Mouse (Mus musculus): ENCODE results near the gene Chrnb1. TPM values are rescaled to one million over a fixed set of nuclear protein-coding genes. Genes with fewer than 3 reads are reported as not detected.
A peak's percentile ranks its signal among the peaks of the same experiment; 100 is the strongest.

The Chrnb1 gene
- polyA plus RNA-seq (2014; fragmentation: Nextera tagmentation; extraction: Ambion mirVana) = 12.1 and 14.6 TPM in 2 replicates

- no peak for TF ChIP-seq CTCF (IDR thresholded peaks at IDR 0.05; ENCODE audit: low read depth)
- ATAC-seq (ENCODE audit: insufficient read depth) (peak; percentile 94), DNase-seq (peak; percentile 96)
- Histone ChIP-seq H3K9ac (peak within 1 kb of the TSS; percentile 57), H3K9me3 (ENCODE audit: low read depth, low read length) (no peaks in the 10 kb centered on the region), H3K27me3 (ENCODE audit: insufficient read depth, low read length) (0 out of 2 replicates have a peak, but pooled peaks cover 3% of the 10 kb centered on the region), H3K4me1 (ENCODE audit: insufficient read depth) (peaks cover 13% of the 10 kb centered on the region; the same call in 1 of the 2 replicates), H3K36me3 (ENCODE audit: insufficient read depth) (no peaks in the 10 kb centered on the region), H3K27ac (ENCODE audit: low read depth) (peak within 1 kb of the TSS; percentile 80), H3K4me2 (peak within 1 kb of the TSS; percentile 95), H3K4me3 (ENCODE audit: low read depth, low read length) (peak within 1 kb of the TSS; percentile 49)
- 2% methylated on average over 52 of the region's 52 CpGs for WGBS
Measured at GRCm38 (mm10) chr11:69795168-69795982, at the start of gene Chrnb1. TSS of gene Chrnb1 (minus strand) at chr11:69795943.

DNA sequence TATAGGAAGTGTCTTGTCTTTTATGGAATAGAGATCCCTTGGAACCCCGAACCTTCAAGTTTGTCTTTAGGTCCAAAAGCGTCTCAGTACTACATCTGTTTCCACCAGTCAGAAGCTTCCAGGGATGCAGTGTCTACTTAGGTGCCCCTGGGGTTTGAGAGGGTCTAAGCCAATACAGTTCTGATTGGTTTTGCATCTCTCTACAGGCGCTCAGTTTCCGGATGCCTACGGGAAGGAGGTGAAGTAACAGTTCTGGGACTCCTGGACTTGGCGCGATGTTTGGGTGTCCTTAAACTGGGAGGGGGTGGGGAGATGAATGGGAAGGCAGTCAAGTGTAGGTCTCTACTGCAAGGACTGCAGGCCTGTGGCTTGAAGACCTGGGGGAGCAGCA lies 43.0 kb upstream of the Chrnb1 start:
- peak overlapping the region; percentile 92 for H3K27ac ChIP-seq (ENCODE audit: low read depth)
- DNase-seq = peak; percentile 59
- ATAC-seq (ENCODE audit: insufficient read depth) = peak; percentile 15; the same call in 1 of the 2 replicates

DNA sequence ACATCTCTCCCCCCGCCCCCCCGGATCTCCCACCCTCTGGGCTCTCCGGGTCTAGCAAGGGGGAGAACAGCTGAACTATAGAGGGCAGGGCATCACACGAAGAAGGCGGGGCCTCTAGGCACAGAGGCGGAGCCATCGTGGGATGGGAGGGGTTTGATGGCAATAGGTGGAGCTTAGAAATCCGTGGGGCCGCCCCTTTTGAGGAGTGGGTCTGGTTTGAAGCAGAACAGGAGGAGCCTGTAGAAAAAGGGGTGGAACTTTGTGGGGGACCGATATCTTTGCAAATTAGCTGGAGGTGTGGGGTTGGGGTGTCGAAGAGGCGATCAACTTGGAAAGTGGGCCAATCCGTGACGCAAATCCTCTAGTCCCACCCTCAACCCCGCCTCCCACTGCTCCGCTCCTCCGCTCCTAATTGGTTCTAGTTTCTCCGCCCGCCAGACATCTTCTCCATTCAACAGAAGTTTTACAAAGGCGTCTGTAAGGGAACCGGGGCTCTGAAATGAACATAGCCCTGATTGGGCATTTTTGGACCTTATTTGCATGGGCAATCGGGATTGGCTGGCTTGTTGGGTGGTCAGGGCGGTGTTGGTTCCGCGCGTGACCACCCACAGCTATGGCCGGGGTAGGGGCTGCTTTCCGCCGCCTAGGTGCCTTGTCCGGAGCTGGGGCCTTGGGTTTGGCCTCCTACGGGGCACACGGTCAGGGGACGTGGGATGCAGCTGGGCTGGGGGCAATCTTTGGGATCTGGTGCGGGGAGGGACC lies 42.4 kb upstream of the Chrnb1 start, which contains the start of gene Tmem256:
Gene Tmem256 (plus strand): TSS at position 563 of the 762 bp plus-strand sequence.
- DNase-seq (peak; percentile 98), ATAC-seq (ENCODE audit: insufficient read depth) (peak; percentile 91)
- Histone ChIP-seq H3K27me3 (ENCODE audit: insufficient read depth, low read length) (peaks cover 14% of the 10 kb centered on the region; the same call in 1 of the 2 replicates), H3K4me3 (ENCODE audit: low read depth, low read length) (peak within 1 kb of the TSS; percentile 73), H3K36me3 (ENCODE audit: insufficient read depth) (peaks cover 9% of the 10 kb centered on the region), H3K4me2 (peak within 1 kb of the TSS; percentile 75), H3K27ac (ENCODE audit: low read depth) (peak within 1 kb of the TSS; percentile 92), H3K4me1 (ENCODE audit: insufficient read depth) (peaks cover 19% of the 10 kb centered on the region; the same call in 1 of the 2 replicates), H3K9me3 (ENCODE audit: low read depth, low read length) (no peaks in the 10 kb centered on the region), H3K9ac (peak within 1 kb of the TSS; percentile 80)
- no peak for TF ChIP-seq CTCF (IDR thresholded peaks at IDR 0.05; ENCODE audit: low read depth)
- under 1% methylated on average over 34 of the region's 34 CpGs for WGBS

More for the DNA sequence above, 43.0 kb upstream of the Chrnb1 start:
- peak overlapping the region; percentile 80 for H3K9ac ChIP-seq
- no peak for TF ChIP-seq CTCF (IDR thresholded peaks at IDR 0.05; ENCODE audit: low read depth)
- H3K27me3 ChIP-seq (ENCODE audit: insufficient read depth, low read length) = peaks cover 11% of the 10 kb centered on the region; the same call in 1 of the 2 replicates
- peak overlapping the region; percentile 73 for H3K4me3 ChIP-seq (ENCODE audit: low read depth, low read length)
- H3K4me2 ChIP-seq = peak overlapping the region; percentile 75
- peaks cover 3% of the 10 kb centered on the region; the same call in 1 of the 2 replicates for H3K36me3 ChIP-seq (ENCODE audit: insufficient read depth)
- peaks cover 17% of the 10 kb centered on the region; the same call in 1 of the 2 replicates for H3K4me1 ChIP-seq (ENCODE audit: insufficient read depth)
- WGBS = 0% methylated on average over 7 of the region's 7 CpGs
- H3K9me3 ChIP-seq (ENCODE audit: low read depth, low read length) = no peaks in the 10 kb centered on the region

GRCm38 (mm10) chr11:69837604-69837951 lies 41.8 kb upstream of the Chrnb1 start, which contains the start of gene Nlgn2:
TSS of gene Nlgn2 (minus strand) at chr11:69837784.
- WGBS = 0% methylated on average over 32 of the region's 32 CpGs
- Histone ChIP-seq H3K9me3 (ENCODE audit: low read depth, low read length) (no peaks in the 10 kb centered on the region), H3K4me3 (ENCODE audit: low read depth, low read length) (peak within 1 kb of the TSS; percentile 73), H3K36me3 (ENCODE audit: insufficient read depth) (peaks cover 14% of the 10 kb centered on the region), H3K27me3 (ENCODE audit: insufficient read depth, low read length) (peaks cover 14% of the 10 kb centered on the region; the same call in 1 of the 2 replicates), H3K4me2 (peak within 1 kb of the TSS; percentile 75), H3K27ac (ENCODE audit: low read depth) (peak within 1 kb of the TSS; percentile 92), H3K9ac (peak within 1 kb of the TSS; percentile 80), H3K4me1 (ENCODE audit: insufficient read depth) (peaks cover 19% of the 10 kb centered on the region; the same call in 1 of the 2 replicates)
- no peak for DNase-seq
- ATAC-seq (ENCODE audit: insufficient read depth) = no peak
- TF ChIP-seq CTCF (IDR thresholded peaks at IDR 0.05; ENCODE audit: low read depth) = peak; percentile 17; the same call in 1 of the 2 replicates

- TF ChIP-seq CTCF (IDR thresholded peaks at IDR 0.05; ENCODE audit: low read depth) = no peak
- Histone ChIP-seq H3K4me2 (peak overlapping the region; percentile 75), H3K9me3 (ENCODE audit: low read depth, low read length) (no peaks in the 10 kb centered on the region), H3K36me3 (ENCODE audit: insufficient read depth) (peaks cover 21% of the 10 kb centered on the region), H3K27me3 (ENCODE audit: insufficient read depth, low read length) (peaks cover 14% of the 10 kb centered on the region; the same call in 1 of the 2 replicates), H3K9ac (peak overlapping the region; percentile 74), H3K4me3 (ENCODE audit: low read depth, low read length) (peak overlapping the region; percentile 73), H3K4me1 (ENCODE audit: insufficient read depth) (peaks cover 19% of the 10 kb centered on the region; the same call in 1 of the 2 replicates), H3K27ac (ENCODE audit: low read depth) (peak overlapping the region; percentile 92)
- WGBS = 1% methylated on average over 52 of the region's 52 CpGs
- DNase-seq (peak; percentile 72), ATAC-seq (ENCODE audit: insufficient read depth) (peak; percentile 3; the same call in 1 of the 2 replicates)
Measured at GRCm38 (mm10) chr11:69836703-69837576, 41.2 kb upstream of the Chrnb1 start.

GRCm38 (mm10) chr11:69835966-69836335 lies 40.2 kb upstream of the Chrnb1 start:
- Histone ChIP-seq H3K9ac (peak overlapping the region; percentile 20; the same call in 1 of the 2 replicates), H3K27me3 (ENCODE audit: insufficient read depth, low read length) (peaks cover 14% of the 10 kb centered on the region; the same call in 1 of the 2 replicates), H3K4me2 (peak overlapping the region; percentile 75), H3K9me3 (ENCODE audit: low read depth, low read length) (no peaks in the 10 kb centered on the region), H3K36me3 (ENCODE audit: insufficient read depth) (peaks cover 21% of the 10 kb centered on the region), H3K4me3 (ENCODE audit: low read depth, low read length) (peak overlapping the region; percentile 73), H3K27ac (ENCODE audit: low read depth) (no peak overlapping the region), H3K4me1 (ENCODE audit: insufficient read depth) (peaks cover 19% of the 10 kb centered on the region; the same call in 1 of the 2 replicates)
- no peak for DNase-seq
- TF ChIP-seq CTCF (IDR thresholded peaks at IDR 0.05; ENCODE audit: low read depth) = no peak
- 8% methylated on average over 3 of the region's 4 CpGs for WGBS
- no peak for ATAC-seq (ENCODE audit: insufficient read depth)

Data from lung, embryonic 14.5 days (tissue).